Mouse (Mus musculus): Measurements from ENCODE around the gene Zfp605. TPM values are rescaled to one million over a fixed set of nuclear protein-coding genes. Genes with fewer than 3 reads are reported as not detected.
"Not testable (repeated sequence)": the region's sequence is repeated elsewhere in the genome, so short reads cannot be mapped to it uniquely, and the experiment has no call there.

Gene Zfp605
- 10 to 100 TPM; 16.1 to 16.5 TPM for total RNA-seq (2021)
- long read RNA-seq, experiment 1, partial matches to known transcripts: 0 of 2 reads
- long read RNA-seq, experiment 1, other reads (novel, unspliced or antisense): 1 of 2 reads
- long read RNA-seq, experiment 2, partial matches to known transcripts: 0 of 6 reads
- long read RNA-seq, experiment 2, other reads (novel, unspliced or antisense): 0 of 6 reads

GRCm38 (mm10) chr5:110109991-110110441, at the start of gene Zfp605:
TSS of gene Zfp605 (plus strand) at chr5:110110092.
- Histone ChIP-seq H3K27ac (peak within 1 kb of the TSS; percentile 92), H3K4me3 (peak within 1 kb of the TSS; percentile 72)
- peak; percentile 91 to 93 for DNase-seq (ENCODE audit: low spot score in 2 of 2)
- peak; percentile 20; the same call in 1 of the 2 replicates for TF ChIP-seq CTCF (conservative IDR thresholded peaks at IDR 0.05)

GRCm38 (mm10) chr5:110072413-110072812, 37.5 kb upstream of the Zfp605 start, which contains the start of gene Gm17655:
TSS of gene Gm17655 (minus strand) at chr5:110072513.
- not testable (repeated sequence) for H3K4me3 ChIP-seq; DNase-seq (ENCODE audit: low spot score in 2 of 2); H3K27ac ChIP-seq

- DNase-seq (ENCODE audit: low spot score in 2 of 2): no peak
- TF ChIP-seq CTCF (conservative IDR thresholded peaks at IDR 0.05): no peak
- H3K4me3 ChIP-seq: no peak overlapping the region
- no peak overlapping the region for H3K27ac ChIP-seq
These were observed 26.9 kb upstream of the Zfp605 start for GRCm38 (mm10) chr5:110082961-110083360.

GRCm38 (mm10) chr5:110086161-110086866, 23.6 kb upstream of the Zfp605 start:
- no peak overlapping the region for H3K4me3 ChIP-seq
- no peak for TF ChIP-seq CTCF (conservative IDR thresholded peaks at IDR 0.05)
- no peak for DNase-seq (ENCODE audit: low spot score in 2 of 2)
- no peak overlapping the region for H3K27ac ChIP-seq

DNA sequence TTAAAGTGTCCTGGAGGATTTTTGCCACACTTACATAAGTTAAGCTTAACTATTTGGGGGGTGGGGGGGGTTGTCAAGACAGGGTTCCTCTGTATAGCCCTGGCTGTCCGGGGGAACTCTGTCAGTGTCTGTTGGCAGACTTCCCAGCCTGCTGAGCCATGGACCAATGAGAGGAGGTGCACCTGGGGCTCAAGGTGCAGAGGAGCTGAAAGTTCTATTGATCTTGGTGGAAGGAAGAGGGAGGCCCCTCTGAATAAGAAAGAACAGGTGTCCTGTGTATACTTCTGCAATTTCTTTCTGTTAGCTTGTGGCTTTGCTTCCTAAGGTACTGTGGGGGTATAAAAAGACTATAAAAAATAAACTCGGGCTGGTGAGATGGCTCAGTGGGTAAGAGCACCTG, 18.3 kb upstream of the Zfp605 start:
- Histone ChIP-seq H3K27ac (no peak overlapping the region), H3K4me3 (no peak overlapping the region)
- TF ChIP-seq CTCF (conservative IDR thresholded peaks at IDR 0.05): no peak
- DNase-seq (ENCODE audit: low spot score in 2 of 2): no peak

DNA sequence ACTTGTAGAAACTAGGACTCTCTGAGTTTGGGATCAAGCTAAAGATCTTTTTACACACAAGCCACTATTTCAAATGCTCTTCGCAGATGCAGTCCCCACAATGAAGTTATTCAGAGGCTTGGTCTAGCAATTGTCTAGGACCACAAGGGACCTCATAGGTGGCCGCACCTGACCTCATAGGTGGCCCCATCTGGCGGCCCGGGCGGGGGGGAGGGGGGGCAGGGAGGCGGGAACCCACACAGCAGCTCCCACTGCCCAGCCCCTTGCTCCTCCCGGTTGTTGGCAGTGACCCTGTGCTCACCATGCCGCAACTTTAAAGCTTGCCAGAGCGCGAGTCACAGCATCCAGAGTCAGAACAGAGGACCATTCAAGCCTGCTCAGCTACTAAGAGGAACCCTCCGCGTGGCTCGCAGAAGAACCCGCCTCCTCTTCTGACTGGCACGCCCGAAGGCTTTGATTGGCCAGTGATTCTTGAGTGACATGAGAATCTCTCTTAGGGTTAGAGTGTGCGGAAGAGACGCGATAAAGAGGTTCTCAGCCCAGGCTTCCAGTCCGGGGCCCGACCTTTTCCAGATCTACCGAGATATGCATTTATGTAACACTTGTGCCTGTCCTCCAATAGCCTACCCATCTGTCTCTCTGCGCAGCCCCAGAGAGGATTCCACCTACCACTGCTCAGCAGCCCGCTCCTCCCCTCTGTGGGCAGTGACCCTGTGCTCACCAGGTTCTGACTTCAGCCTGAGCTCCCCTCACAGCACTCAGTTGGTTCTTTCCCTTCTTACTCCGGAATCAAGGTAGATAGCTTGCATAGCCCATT, 15.7 kb upstream of the Zfp605 start, which contains the start of gene Gm35315:
Gene Gm35315, minus strand, starts transcription at position 391 of the 817 bp plus-strand sequence.
- DNase-seq (ENCODE audit: low spot score in 2 of 2): peak; percentile 81 to 92
- TF ChIP-seq CTCF (conservative IDR thresholded peaks at IDR 0.05): no peak
- peak within 1 kb of the TSS; percentile 64 for H3K4me3 ChIP-seq
- peak within 1 kb of the TSS; percentile 95 for H3K27ac ChIP-seq

- peak overlapping the region; percentile 64 for H3K4me3 ChIP-seq
These were observed 15.1 kb upstream of the Zfp605 start for GRCm38 (mm10) chr5:110094847-110095213.

GRCm38 (mm10) chr5:110098991-110099477, 10.9 kb upstream of the Zfp605 start:
- no peak overlapping the region for H3K27ac ChIP-seq
- no peak for DNase-seq (ENCODE audit: low spot score in 2 of 2)
- H3K4me3 ChIP-seq: no peak overlapping the region
- TF ChIP-seq CTCF (conservative IDR thresholded peaks at IDR 0.05): no peak

More at GRCm38 (mm10) chr5:110094847-110095213, 15.1 kb upstream of the Zfp605 start:
- DNase-seq (ENCODE audit: low spot score in 2 of 2): no peak
- peak overlapping the region; percentile 95 for H3K27ac ChIP-seq
- TF ChIP-seq CTCF (conservative IDR thresholded peaks at IDR 0.05): no peak

GRCm38 (mm10) chr5:110099656-110100580, 10.0 kb upstream of the Zfp605 start, which contains the start of gene Plcxd1:
TSS of gene Plcxd1 (plus strand) at chr5:110099969.
- Histone ChIP-seq H3K4me3 (peak within 1 kb of the TSS; percentile 55; the same call in 1 of the 2 replicates), H3K27ac (no peak within 1 kb of the TSS)
- 0 out of 2 replicates have a peak, but pooled peaks have one; percentile 4 for TF ChIP-seq CTCF (conservative IDR thresholded peaks at IDR 0.05)
- DNase-seq (ENCODE audit: low spot score in 2 of 2): no peak

DNA sequence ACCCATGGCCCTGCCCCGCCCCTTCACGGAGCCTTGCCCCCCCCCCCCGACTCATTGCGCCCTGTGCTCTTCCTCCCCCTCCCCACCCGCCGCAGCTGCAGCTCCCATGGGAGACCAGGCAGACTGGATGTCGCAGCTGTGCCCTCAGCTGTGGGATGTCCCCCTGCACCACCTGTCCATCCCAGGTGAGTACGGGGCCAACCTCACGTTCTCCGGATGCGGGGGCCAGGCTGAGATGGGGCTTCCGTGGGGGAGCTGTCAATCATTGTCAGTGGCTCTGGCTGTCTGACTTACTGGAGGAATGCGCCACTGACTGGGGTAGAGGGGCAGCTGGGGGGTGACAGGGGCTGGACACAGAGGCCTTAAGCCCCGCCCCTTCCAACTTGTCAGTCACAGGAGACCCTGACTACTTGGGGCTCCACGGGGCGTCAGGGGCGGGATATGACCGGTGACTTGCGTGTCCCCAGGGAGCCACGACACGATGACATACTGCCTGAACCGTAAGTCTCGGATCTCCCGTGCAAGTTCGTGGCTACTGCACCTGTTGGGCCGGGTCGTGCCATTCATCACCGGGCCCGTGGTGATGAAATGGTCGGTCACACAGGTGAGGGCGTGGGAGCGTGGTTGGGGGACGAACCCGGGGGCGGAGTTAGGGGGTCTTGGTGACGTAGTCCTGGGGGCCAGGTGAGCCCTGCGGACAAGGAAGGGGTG, 8.8 kb upstream of the Zfp605 start:
- peak overlapping the region; percentile 78; the same call in 1 of the 2 replicates for H3K27ac ChIP-seq
- no peak for TF ChIP-seq CTCF (conservative IDR thresholded peaks at IDR 0.05)

DNA sequence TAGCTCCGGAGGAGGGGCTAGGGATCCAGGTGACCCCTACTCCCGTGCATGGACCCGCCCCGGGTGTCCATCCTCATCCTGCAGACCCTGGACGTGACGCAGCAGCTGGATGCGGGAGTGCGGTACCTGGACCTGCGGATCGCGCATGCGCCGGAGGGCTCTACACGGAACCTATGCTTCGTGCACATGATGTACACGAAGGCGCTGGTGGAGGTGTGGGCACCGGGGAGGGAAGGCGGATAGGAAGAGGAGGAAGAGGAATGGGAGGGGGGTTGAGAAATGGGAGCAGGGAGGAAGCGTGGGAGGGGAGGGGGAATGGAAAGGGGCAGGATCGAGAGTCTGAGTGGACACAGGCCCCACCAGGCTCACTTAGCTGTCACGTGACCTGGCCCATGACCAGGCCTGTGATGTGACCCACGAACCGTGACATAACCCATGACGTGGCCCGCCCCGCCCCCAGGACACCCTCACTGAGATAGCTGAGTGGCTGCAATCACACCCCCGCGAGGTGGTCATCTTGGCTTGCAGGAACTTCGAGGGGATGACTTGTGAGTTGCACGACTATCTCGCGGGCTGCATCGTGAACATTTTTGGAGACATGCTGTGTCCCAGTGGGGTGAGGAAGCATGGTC, 8.1 kb upstream of the Zfp605 start:
- peak in 1 of 2 experiments; percentile 65 for DNase-seq (ENCODE audit: low spot score in 2 of 2)
- Histone ChIP-seq H3K4me3 (peak overlapping the region; percentile 55), H3K27ac (peak overlapping the region; percentile 78)
- no peak for TF ChIP-seq CTCF (conservative IDR thresholded peaks at IDR 0.05)

More for the DNA sequence above, 8.8 kb upstream of the Zfp605 start:
- peak overlapping the region; percentile 55 for H3K4me3 ChIP-seq
- DNase-seq (ENCODE audit: low spot score in 2 of 2): no peak

All from layer of hippocampus, adult 2 months (tissue).